Mouse (Mus musculus): ENCODE measurements at regions not wholly inside any gene's neighbourhood (a gene's known extent, or its start where the extent isn't known, plus 50 kb on each side); places are given as distances from the start of the nearest gene placed in this dataset.
"Not testable (repeated sequence)": the region's sequence is repeated elsewhere in the genome, so short reads cannot be mapped to it uniquely, and the experiment has no call there.

- not testable (repeated sequence) for DNase-seq (ENCODE audit: low spot score in 2 of 2)
Observed at GRCm38 (mm10) chr13:50906431-50906830, 194.2 kb upstream of the Spin1 start.

GRCm38 (mm10) chr13:50906910-50907309 is 193.8 kb upstream of the Spin1 start:
- DNase-seq (ENCODE audit: low spot score in 2 of 2), result no peak

GRCm38 (mm10) chr13:50912776-50913175 is 187.9 kb upstream of the Spin1 start:
- not testable (repeated sequence) for DNase-seq (ENCODE audit: low spot score in 2 of 2)

- DNase-seq (ENCODE audit: low spot score in 2 of 2), result not testable (repeated sequence)
Observed at GRCm38 (mm10) chr13:50934017-50934416, 166.7 kb upstream of the Spin1 start.

- no peak for DNase-seq (ENCODE audit: low spot score in 2 of 2)
Observed at GRCm38 (mm10) chr13:50942561-50942960, 158.1 kb upstream of the Spin1 start.

GRCm38 (mm10) chr13:50949545-50950226 is 151.0 kb upstream of the Spin1 start:
- DNase-seq (ENCODE audit: low spot score in 2 of 2), result peak; percentile 67 to 84

- DNase-seq (ENCODE audit: low spot score in 2 of 2), result no peak
Observed at GRCm38 (mm10) chr13:50954671-50955070, 146.0 kb upstream of the Spin1 start.

GRCm38 (mm10) chr13:50958051-50958883 is 142.4 kb upstream of the Spin1 start:
- no peak for DNase-seq (ENCODE audit: low spot score in 2 of 2)

- no peak for DNase-seq (ENCODE audit: low spot score in 2 of 2)
Observed at GRCm38 (mm10) chr13:50960909-50961308, 139.8 kb upstream of the Spin1 start.

GRCm38 (mm10) chr13:50964070-50964469 is 136.6 kb upstream of the Spin1 start:
- DNase-seq (ENCODE audit: low spot score in 2 of 2), result no peak

- DNase-seq (ENCODE audit: low spot score in 2 of 2), result not testable (repeated sequence)
Observed at GRCm38 (mm10) chr13:50965041-50965440, 135.6 kb upstream of the Spin1 start.

- no peak for DNase-seq (ENCODE audit: low spot score in 2 of 2)
Observed at GRCm38 (mm10) chr13:50965678-50966077, 135.0 kb upstream of the Spin1 start.

- no peak for DNase-seq (ENCODE audit: low spot score in 2 of 2)
Observed at GRCm38 (mm10) chr13:50966826-50967225, 133.9 kb upstream of the Spin1 start.

GRCm38 (mm10) chr13:50973379-50973778 is 127.3 kb upstream of the Spin1 start:
- DNase-seq (ENCODE audit: low spot score in 2 of 2), result no peak

- no peak for DNase-seq (ENCODE audit: low spot score in 2 of 2)
Observed at GRCm38 (mm10) chr13:50975306-50975920, 125.3 kb upstream of the Spin1 start.

GRCm38 (mm10) chr13:50982005-50982404 is 118.7 kb upstream of the Spin1 start:
- DNase-seq (ENCODE audit: low spot score in 2 of 2), result no peak

GRCm38 (mm10) chr13:50982990-50983389 is 117.7 kb upstream of the Spin1 start:
- DNase-seq (ENCODE audit: low spot score in 2 of 2), result no peak

GRCm38 (mm10) chr13:50991726-50992432 is 108.8 kb upstream of the Spin1 start:
- DNase-seq (ENCODE audit: low spot score in 2 of 2), result no peak

- DNase-seq (ENCODE audit: low spot score in 2 of 2), result no peak
Observed at GRCm38 (mm10) chr13:50999738-51000137, 100.9 kb upstream of the Spin1 start.

GRCm38 (mm10) chr13:51004827-51005226 is 95.9 kb upstream of the Spin1 start:
- DNase-seq (ENCODE audit: low spot score in 2 of 2), result no peak

- no peak for DNase-seq (ENCODE audit: low spot score in 2 of 2)
Observed at GRCm38 (mm10) chr13:51010736-51011135, 89.9 kb upstream of the Spin1 start.

- no peak for DNase-seq (ENCODE audit: low spot score in 2 of 2)
Observed at GRCm38 (mm10) chr13:51016209-51016608, 84.5 kb upstream of the Spin1 start.
